Mouse (Mus musculus) erythroblast, embryonic 14.5 days (primary cell): ENCODE measurements around the gene Gm6793.

ENCODE experiments used
- GATA1 ChIP-seq: IDR thresholded peaks from 2 replicates; pipeline ENCODE4 v1.6.1; 2012; ENCODE audit warnings: low read length, inconsistent platforms, mixed read lengths
- TAL1 ChIP-seq: IDR thresholded peaks from 3 replicates; pipeline ENCODE4 v1.6.1; 2012; ENCODE audit warnings: low read length, inconsistent platforms, mixed read lengths

DNA sequence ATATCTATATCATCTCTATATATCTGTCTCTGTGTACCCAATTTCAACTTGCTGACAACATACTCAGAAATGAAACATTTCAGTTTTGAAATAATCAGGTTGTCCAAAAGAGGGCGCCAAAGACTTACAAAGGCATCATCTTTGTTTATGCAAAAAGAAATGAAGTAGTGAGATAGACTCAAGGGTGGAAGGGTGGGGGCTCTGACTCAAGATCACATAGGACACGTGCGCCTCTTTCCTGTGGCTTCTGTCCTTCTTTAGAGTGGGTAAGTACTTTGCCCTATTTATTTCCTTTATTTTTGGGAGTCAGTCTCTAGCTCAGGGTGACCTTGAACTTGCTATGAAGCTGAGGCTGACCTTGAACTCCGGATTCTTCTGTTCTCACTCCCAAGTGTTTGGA, 46.5 kb upstream of the Gm6793 start:
- TF ChIP-seq GATA1 (no peak), TAL1 (no peak)
